Mouse (Mus musculus): ENCODE measurements around the gene Znrd1as.

Gene Znrd1as

GRCm38 (mm10) chr17:36997033-36997735, 38.8 kb downstream of the Znrd1as start:
- DNase-seq (ENCODE audit: low spot score), result no peak

- DNase-seq (ENCODE audit: low spot score), result no peak
Observed at GRCm38 (mm10) chr17:36998477-36998876, 40.1 kb downstream of the Znrd1as start.

- DNase-seq (ENCODE audit: low spot score), result no peak
Observed at GRCm38 (mm10) chr17:37000863-37001262, 42.5 kb downstream of the Znrd1as start, which contains the start of gene Zfp57. Zfp57 (plus strand) TSS chr17:37001163.

- no peak for DNase-seq (ENCODE audit: low spot score)
Observed at GRCm38 (mm10) chr17:37002364-37003330, 44.3 kb downstream of the Znrd1as start.

GRCm38 (mm10) chr17:37003366-37003765, 45.0 kb downstream of the Znrd1as start:
- DNase-seq (ENCODE audit: low spot score), result no peak

GRCm38 (mm10) chr17:37008161-37008560, 49.8 kb downstream of the Znrd1as start:
- no peak for DNase-seq (ENCODE audit: low spot score)

GRCm38 (mm10) chr17:37009460-37010042, 51.2 kb downstream of the Znrd1as start:
- no peak for DNase-seq (ENCODE audit: low spot score)

- DNase-seq (ENCODE audit: low spot score), result no peak
Observed at GRCm38 (mm10) chr17:37011719-37012118, 53.3 kb downstream of the Znrd1as start.

- no peak for DNase-seq (ENCODE audit: low spot score)
Observed at GRCm38 (mm10) chr17:37012141-37012540, 53.7 kb downstream of the Znrd1as start.

All from spleen, adult 12 weeks (tissue).